Mouse (Mus musculus) kidney, adult 2 months (tissue): ENCODE data around the gene Gfod1.

Experiments
- CTCF ChIP-seq: fragments of 200-500 bp; conservative IDR thresholded peaks from 2 replicates; pipeline ENCODE4 v1.5.1; 2011; ENCODE audit warnings: low read depth, mild to moderate bottlenecking, control low read depth, low read length, moderate library complexity, mixed read lengths; ENCODE audit not compliant: insufficient read depth, insufficient read length
- POLR2A ChIP-seq: fragments of 200-500 bp; IDR thresholded peaks from one replicate; pipeline ENCODE4 v1.6.1; 2011; ENCODE audit warnings: low read depth, low read length, control low read depth

GRCm38 (mm10) chr13:43321492-43321891 is 17.5 kb upstream of the Gfod1 start:
- TF ChIP-seq CTCF: 0 out of 2 replicates have a peak, but pooled peaks have one; percentile 9
- no peak for TF ChIP-seq POLR2A
